Mouse (Mus musculus) liver, adult (tissue): ENCODE measurements around the gene Ints2.
A peak's percentile ranks its signal among the peaks of the same experiment; 100 is the strongest.

Source experiments
- GATA4 ChIP-seq: IDR thresholded peaks from 2 replicates; pipeline ENCODE4 v1.6.1; 2014; ENCODE audit warnings: mild to moderate bottlenecking, low read length; ENCODE audit not compliant: insufficient replicate concordance

Gene Ints2

GRCm38 (mm10) chr11:86257460-86258076, at the start of gene Ints2:
TSS of gene Ints2 (minus strand) at chr11:86257575.
- peak; percentile 100 for TF ChIP-seq GATA4

GRCm38 (mm10) chr11:86291714-86292113, 34.3 kb upstream of the Ints2 start:
- no peak for TF ChIP-seq GATA4

- peak; percentile 76; the same call in 1 of the 2 replicates for TF ChIP-seq GATA4
These were observed 28.4 kb upstream of the Ints2 start for GRCm38 (mm10) chr11:86285729-86286128.

GRCm38 (mm10) chr11:86278442-86279102, 21.2 kb upstream of the Ints2 start:
- TF ChIP-seq GATA4: no peak

GRCm38 (mm10) chr11:86257054-86257453, 321 bp downstream of the Ints2 start:
- TF ChIP-seq GATA4: no peak

DNA sequence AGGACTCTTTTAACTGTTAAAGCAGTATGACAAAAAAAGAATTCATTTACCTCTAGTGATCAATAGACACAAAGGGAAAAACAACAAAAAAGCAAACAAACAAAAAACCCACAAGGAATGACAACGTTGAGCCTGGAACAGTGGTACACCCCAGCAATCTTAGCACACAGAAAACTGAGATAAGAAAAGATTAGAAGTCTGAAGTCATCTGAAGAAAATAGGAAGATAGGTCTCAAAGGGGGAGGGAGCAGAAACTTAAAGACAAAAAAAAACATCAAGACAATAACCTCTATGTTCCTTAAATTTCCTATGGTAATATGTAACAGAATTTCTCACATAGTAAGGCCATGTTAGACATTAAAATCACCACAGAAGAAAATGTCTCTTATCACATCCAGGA, 4.0 kb downstream of the Ints2 start:
- TF ChIP-seq GATA4: no peak

- TF ChIP-seq GATA4: no peak
These were observed 24.9 kb downstream of the Ints2 start for GRCm38 (mm10) chr11:86232446-86232845.

- no peak for TF ChIP-seq GATA4
These were observed 25.5 kb downstream of the Ints2 start for GRCm38 (mm10) chr11:86231781-86232350.

GRCm38 (mm10) chr11:86226646-86227180, 30.7 kb downstream of the Ints2 start:
- TF ChIP-seq GATA4: no peak

GRCm38 (mm10) chr11:86225761-86226160, 31.6 kb downstream of the Ints2 start:
- no peak for TF ChIP-seq GATA4

GRCm38 (mm10) chr11:86211803-86212202, 45.6 kb downstream of the Ints2 start:
- TF ChIP-seq GATA4: no peak

- TF ChIP-seq GATA4: no peak
These were observed 48.3 kb downstream of the Ints2 start for GRCm38 (mm10) chr11:86209123-86209522.

DNA sequence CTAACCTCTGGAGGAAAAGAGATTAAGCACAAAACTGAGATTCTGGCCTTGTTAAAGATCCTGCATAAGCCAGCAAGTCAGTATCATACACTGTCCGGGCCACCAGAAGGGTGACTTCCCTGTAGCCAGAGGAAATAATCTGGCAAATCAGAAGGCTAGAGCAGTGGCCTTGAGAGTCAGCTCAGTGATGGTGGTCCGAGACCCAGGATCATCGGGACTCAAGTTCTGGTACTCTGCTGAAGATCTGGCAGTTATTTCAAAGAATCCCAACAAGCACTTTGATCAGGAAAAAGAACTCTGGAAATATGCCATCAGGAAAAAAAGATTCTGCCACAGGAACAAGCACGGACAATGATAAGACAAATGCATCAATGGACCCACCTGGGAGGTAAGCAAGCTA, 51.5 kb downstream of the Ints2 start:
- no peak for TF ChIP-seq GATA4

DNA sequence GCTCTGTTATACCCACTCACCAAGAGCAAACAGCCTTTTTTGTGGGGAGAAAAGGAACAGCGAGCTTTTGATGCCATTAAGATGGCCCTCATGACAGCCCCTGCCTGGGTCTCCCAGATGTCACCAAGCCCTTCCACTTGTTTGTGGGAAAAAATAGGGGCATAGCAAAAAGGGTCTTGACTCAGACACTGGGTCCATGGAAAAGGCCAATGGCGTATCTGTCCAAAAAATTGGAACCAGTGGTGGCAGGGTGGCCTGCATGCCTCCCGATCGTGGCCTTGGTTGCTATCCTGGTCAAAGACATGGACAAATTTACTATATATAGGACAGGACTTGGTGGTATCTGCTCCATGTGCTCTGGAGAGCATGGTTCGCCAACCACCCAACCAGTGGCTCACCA, 52.3 kb downstream of the Ints2 start:
- TF ChIP-seq GATA4: no peak

DNA sequence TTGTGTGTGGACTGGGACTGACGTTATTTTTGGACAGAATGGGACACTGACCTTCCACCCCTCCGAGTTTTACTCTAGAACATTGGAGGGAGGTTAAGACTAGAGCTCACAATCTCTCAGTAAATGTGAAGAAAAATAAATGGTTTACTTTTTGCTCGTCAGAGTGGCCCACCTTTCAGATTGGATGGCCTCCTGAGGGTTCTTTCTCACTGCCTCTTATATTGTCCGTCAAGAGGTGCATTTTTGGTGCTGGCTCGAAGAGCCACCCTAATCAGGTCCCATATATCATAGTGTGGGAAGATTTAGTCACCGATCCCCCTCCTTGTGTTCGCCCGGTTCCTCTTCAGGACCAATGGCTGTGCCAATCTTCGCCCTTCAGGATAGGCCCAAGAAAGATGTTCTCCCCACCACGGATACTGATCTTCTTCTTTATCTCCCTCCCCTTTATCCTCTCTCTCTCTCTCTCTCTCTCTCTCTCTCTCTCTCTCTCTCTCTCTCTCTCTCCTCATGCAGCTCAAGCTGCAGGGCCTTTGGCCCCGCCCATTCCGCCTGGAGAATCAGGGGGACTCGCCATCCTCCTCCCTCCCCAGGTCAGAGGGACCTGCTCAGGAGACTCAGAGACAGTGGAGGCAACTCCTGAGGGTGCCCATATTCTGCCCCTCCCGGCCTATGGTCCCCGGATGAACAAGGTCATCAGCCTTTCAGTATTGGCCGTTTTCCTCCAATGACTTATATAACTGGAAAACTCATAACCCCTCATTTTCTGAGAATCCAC, 55.3 kb downstream of the Ints2 start:
- TF ChIP-seq GATA4: no peak

GRCm38 (mm10) chr11:86201037-86201786, 56.2 kb downstream of the Ints2 start, which contains the start of gene Brip1:
TSS of gene Brip1 (minus strand) at chr11:86201193.
- TF ChIP-seq GATA4: no peak
